Mouse (Mus musculus) spleen, adult 12 weeks (tissue): ENCODE measurements around the gene Dennd4a.
A peak's percentile ranks its signal among the peaks of the same experiment; 100 is the strongest.
"Not testable (repeated sequence)": the region's sequence is repeated elsewhere in the genome, so short reads cannot be mapped to it uniquely, and the experiment has no call there.

Experiments
- DNase-seq: peaks from one replicate; pipeline ENCODE4 v3.0.0; 2022; ENCODE audit warnings: low spot score

Gene Dennd4a

DNA sequence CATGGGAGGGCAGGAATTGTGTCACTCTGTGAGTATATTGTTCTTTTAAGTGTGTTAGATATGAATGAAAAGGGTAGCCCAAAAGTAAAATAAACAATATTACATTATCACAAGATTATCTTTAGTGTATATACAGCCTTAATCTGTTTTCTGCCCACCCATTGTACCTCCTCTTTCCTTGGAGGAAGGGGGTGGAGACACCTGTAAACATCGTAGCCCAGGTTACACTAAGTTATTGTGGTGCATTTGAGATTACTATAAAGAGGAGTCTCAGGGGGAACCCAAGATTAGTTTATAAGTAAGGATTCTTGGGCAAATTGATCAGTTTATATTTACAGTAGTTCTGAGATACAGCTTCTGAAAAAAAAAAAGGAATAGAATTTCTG, 1.3 kb downstream of the Dennd4a start:
- no peak for DNase-seq

DNA sequence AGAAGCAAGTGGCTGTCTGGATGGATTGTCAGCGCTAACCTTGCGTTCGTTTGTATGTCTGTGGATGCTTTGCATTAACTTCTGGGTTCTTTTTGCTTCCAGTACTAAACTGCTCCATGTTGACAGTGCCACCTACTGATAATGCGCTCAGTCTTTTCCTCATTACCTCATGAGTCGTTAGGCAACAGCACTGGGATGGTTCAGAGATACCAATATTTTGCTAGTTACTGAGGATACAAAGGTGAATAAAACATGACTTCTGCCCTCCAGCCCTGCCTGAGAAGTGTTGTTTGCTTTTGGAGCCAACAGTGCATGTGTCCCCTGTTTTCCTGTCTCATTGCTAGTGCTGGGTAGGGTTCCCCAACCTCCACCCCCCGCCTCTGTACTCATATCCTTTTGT, 3.1 kb downstream of the Dennd4a start:
- DNase-seq = no peak

DNA sequence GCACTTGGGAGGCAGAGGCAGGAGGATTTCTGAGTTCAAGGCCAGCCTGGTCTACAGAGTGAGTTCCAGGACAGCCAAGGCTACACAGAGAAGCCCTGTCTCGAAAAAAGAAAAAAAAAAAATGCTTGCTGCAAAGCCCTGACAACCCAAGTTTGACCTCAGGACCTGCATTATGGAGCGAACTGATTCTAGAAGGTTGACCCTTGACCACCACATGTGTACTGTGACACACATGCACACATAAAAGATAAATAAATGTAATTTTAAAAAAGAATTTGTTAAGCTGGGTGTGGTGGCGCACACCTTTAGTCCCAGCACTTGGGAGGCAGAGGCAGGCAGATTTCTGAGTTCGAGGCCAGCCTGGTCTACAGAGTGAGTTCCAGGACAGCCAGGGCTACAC, 8.5 kb downstream of the Dennd4a start:
- DNase-seq = not testable (repeated sequence)

DNA sequence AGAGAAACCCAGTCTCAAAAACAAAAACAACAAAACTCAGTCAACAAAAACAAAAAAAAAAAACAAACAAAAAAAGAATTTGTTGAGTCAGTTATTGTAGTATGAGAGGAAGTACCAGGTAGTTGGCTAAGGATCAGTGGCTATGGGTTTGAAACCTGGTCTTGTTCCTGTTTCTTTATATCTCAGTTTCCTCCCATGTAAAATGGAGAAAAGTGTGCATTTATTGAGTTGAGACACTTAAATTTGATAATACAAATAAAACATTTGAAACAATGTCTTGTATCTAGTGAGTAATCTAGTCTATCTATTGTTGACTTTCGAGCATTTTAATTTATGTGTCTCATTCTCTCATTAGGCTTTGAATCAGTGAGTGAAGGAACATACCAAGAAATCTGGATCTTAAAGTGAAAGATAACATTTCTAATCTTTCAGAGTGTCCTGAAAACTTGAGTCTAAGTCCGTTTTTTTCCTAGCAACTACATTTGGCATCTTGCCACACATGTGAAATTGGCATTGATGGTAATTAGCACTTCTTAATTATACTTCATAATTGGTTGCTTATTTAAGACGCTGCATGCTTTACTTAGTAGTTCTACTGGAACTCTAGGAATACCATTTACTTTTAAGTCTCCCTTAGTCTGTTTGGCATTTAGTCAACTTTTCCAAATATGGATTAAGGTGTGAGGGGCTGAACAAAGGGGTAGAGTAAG, 9.1 kb downstream of the Dennd4a start:
- DNase-seq = no peak

DNA sequence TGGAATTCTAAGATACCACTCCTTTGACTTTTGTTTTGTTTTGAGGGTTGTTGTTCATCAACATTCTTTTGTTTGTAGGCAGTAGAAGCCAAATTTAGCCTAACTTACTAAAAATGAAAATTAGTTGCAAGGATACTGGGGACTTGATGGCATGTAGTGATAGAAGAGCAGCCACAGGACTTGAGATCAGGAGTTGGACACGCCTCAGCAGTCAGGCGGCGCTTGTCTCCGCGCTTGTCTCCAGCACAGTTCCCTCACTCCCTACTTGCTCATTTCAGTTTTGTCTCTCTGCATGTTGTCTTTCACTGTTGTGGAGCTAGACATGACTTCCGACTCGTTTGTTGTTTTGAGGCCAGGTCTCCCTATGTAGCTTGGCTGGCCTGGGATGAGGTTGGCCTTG, 11.1 kb downstream of the Dennd4a start:
- no peak for DNase-seq

DNA sequence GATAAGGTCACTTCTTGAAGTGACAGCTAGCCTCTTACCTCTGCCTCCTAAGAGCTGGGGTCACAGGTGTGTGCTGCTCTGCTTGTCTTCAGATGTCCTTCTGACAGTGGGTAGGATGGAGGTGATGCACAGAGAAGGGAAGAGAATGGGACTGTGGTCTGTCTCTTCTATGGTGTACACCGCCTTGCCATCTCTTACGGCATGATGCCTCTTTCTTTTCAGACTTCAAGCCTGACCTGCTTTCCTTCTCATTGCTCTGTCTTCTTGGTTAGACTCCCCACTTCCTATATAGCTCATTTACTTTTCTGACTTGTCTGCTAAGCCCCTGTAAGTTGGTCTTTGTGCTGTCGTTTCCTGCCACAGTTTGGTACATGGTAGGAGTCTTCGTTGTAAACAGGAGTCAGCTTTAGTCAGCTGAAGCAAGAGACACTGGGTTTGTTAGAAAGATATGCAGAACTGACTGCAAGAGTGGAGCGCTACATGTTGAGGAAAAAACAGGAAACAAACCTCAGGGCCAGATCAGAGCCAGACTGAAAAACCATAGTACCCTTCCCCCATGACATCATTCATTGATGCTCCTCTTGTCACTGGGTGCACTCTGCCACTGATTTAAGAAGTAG, 13.4 kb downstream of the Dennd4a start:
- no peak for DNase-seq

DNA sequence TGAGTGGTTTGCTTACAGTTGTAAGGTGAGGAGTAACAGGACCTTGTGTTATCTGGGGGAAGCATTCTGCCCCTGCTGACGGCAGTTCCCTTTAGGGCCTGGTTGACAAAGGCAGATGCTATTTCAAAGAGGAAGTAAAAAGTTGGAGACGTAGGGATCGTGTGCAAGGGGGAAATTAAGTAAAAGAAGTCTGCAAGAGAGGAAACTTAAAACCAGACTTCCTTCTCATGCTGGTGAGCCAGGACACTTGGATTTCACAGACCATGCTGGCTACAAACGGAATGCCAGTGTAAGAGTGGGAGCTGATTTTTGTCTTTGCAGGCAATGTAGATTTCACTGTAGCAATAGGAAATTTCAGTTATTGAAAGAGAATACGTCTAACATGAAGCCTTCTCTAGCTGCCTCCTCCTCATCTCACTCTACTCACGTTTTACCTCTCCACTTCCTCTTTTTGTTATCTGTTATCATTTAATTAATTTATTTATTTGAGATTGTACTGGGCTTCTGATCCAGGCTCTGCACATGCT, 19.0 kb downstream of the Dennd4a start:
- no peak for DNase-seq

DNA sequence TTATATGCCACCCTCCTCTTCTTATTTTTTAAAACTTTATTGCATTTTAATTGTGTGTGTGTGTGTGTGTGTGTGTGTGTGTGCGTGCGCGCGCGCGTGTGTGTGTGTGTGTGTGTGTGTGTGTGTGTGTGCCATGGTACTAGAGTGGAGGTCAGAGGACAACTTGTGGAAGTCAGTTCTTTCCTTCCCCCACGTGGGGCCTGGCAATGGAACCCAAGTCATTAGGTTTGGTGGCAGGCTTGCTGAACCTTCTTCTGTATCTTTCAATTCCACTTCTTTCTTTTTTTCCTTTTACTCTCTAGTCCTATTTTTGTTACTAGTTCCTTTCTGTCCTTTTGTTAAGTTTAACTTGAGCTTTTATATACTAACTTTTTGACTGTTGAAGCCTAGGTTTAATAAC, 19.5 kb downstream of the Dennd4a start:
- DNase-seq = no peak

DNA sequence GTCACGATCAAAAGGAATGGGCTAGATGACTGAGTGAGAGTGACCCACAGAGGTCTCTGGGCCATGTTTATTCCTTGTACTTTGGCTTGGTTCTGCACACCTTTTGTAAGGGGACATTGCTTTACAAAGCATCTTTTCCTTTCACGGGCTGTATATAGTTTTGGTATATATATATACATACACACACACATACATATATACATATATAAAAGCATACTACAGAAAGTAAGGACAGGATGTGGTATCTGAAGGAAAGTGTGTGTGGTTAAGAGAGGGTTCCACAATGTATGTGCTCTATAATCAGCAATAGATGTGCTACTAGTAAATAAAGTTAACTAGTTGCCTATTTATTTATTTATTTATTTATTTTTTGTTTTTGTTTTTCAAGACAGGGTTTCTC, 20.6 kb downstream of the Dennd4a start:
- DNase-seq = no peak

DNA sequence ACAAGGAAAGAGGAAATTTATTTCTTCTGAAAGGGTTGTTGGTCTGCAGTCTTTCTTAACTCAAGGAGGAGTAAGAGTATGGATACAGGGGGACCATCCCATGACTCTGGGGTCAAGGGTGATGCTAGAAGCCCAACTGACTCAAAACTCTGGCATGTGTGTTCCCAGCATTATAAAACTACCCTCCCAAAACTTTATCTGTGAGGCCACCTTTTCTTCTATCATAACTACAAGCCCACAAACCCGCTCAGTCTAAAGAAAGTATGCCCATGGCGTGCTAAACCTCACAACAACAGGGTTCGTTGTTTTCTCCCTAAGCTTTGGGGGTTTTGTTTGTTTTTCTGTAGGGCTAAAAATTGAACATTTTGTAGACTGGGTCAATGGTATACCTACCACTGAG, 23.3 kb downstream of the Dennd4a start:
- DNase-seq = no peak

DNA sequence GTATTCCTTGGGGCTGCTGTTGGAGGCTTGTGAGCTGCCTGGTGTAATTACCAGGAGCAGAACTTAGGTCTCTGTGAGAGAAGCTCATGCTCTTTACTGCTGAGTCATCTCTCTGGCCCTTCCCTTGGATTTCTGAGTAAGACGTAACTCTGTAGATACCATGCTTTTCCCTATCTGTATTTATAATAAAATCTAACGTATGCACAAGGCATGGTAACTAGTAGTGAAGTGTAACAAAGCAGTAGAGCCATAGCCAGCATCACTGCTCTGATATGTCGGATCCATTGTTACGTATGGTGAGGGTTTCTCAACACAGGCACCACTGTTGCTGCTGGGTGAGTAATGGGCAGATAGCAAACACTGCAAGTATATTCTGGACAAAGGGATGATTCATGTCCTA, 34.2 kb downstream of the Dennd4a start:
- DNase-seq = no peak

DNA sequence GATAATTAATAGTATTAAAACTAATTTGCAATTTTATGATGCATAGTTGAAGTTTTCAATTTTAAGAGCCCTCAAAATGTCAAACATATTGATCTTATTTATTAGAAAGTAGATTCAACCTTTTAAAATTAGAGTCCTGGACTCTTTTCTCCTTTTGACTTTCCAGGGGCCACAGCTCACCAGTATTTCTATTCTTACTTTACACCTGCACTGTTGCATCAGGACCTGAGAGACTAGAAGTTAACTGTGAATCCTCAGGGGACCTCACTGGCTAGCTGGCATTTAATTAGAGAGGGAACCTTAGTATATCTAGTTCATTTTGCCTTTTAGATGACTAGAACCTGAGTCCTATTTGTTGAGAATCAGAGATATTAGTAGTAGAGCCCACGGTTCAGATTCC, 38.4 kb downstream of the Dennd4a start:
- no peak for DNase-seq

DNA sequence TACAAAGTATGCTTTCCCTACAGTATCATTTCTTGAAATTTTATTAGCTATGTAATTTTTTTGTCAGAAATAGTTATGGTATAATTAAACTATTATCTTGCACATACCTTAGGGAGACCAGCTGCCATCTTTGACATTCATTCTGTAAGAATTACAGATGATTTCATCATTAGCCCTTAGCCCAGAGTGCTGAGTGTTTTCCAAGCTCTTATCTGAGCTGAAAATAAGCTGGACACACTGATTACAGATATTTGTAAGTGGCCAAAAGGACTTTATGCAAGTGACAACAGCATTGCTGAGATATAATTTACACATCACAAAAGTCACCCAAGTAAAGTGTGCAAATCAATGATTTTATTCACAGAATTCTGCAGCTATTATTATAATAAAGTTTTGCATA, 48.9 kb downstream of the Dennd4a start:
- no peak for DNase-seq

DNA sequence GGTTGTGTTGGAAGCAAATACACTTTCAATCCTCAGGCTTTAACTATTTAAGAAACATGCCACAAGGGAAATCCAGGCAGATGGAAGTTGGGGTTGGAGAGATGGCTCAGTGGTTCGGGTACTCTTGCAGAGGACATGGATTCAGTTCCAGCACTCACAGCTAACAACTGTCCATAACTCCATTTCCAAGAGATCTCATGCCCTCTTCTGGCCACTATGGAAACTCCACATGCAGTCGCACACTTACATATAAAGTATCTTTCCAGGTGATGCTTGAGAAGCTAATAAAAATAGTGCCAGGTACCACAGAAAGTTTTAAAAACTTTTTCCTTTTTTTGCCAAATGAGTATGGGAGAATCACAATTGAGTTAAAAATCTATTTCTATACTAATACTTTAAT, 51.5 kb downstream of the Dennd4a start:
- DNase-seq = no peak

DNA sequence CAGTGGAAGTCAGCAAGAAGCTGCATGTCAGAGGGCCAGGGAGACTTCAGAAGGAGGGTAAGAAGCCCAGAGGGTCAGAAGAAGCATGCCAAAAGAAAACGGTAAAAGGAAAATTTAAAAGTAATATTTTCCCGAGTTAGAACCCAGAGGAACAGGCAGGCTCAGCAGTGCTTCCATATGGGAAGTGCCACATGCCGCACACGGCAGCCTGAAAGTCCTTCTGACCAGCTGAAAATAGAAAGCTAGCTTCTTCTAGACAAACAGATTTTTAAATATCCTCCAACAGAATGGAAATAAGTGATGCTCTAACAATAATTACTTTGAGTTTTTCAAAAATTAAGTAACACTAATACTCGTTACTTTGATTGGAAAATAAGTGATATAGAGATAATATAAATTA, 74.9 kb downstream of the Dennd4a start:
- DNase-seq = no peak

DNA sequence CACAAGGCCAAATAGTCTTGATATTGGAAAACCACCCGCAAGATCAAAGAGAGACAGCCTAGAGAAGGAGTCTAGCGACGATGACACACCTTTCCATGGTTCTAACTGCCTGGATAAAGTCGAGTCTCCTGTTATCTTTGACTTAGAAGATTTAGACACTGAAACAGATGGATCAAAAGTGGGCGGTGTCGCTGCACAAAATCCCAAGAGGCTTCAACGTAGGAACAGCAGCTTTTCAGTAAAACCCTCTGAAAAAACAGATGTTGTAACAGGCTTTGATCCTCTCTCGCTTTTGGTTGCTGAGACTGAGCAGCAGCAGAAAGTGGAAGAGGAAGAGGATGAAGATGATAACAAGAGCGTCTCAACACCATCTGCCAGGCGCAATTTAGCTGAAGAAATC, 85.5 kb downstream of the Dennd4a start:
- DNase-seq = no peak

DNA sequence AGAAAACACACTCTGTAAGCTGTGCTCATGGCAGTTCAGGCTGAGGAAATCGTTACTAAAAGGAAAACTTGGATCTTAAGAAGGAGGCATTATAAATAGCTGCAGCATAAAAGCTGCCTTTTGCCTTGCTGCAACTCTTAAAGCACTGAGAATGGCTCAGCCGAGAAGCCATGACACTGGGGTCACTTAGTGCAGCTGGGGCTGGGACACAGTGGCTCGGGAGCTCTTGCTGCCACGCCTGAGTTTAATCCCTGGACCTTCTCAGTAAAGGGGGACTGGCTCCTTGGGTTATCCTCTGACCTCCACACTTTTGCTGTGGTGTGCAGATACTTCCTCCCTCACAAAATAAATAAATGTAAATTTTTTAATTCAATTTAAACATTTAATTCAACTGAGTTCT, 91.7 kb downstream of the Dennd4a start:
- no peak for DNase-seq

DNA sequence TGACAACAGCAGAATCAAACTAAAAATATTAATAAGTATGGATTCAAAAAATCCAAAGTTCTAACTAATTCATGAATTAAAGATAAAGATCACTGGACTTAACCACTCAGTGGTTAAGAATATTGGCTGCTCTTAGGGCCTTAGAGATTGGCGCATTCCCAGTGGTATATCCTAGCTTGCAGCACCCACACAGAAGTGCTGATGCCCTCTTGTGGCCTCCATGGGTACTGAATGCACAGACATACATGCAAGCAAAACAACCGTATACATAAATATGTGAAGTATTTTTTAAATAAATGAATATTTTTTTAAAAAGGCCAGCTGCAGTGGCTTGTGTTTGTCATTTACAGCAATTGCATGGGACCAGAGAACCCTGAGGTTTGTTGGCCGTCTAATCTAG, 92.2 kb downstream of the Dennd4a start:
- peak; percentile 48 for DNase-seq

DNA sequence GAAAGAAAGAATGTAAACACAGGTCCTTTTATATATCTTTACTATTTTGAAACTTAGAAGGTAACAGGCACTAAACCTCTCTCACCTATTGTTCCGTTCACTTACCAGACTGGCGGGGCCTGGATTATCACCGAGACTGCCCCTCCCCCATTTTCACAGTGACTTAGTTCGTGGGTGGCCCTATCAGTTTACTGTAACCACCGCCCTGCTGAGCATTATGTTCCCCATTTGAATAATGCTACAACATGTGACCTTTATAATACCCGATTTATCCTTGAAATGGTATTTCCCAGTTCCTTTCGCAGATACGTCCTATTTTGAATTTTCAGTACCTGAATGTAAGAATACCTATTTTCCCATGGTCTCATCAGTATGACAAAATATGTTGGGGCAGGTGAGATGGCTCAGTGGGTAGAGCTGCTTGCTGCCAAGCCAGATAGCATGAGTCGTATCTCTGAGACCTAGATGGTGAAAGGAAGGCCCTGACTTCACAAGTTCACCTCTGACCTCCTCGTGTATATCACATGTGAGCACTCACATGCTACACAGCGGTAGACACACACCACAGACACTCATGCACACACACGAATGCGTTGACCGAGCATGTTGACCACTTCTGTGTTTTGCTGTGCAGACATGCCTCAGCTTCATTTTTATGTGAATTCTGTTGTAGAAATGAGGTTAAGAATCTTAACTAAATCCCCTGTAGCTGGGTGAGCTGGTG, 93.9 kb downstream of the Dennd4a start:
- DNase-seq = no peak

DNA sequence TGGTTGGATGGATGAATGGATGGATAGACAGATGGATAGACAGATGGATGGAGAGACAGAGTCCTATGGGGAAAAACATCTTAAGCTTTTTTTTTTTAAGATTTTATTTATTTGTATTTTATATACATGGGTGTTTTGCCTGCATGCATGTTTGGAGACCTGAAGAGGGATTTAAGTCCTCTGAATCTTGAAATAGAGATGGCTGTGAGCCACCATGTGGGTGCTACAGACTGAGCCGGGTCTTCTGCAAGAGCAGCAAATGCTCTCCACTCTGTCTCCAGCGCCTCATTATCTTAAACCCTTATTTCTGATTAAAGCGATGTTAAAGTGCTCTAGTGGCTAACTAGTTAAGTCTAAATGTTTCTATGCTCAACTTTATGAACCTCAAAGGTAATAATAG, 96.3 kb downstream of the Dennd4a start:
- DNase-seq = no peak

DNA sequence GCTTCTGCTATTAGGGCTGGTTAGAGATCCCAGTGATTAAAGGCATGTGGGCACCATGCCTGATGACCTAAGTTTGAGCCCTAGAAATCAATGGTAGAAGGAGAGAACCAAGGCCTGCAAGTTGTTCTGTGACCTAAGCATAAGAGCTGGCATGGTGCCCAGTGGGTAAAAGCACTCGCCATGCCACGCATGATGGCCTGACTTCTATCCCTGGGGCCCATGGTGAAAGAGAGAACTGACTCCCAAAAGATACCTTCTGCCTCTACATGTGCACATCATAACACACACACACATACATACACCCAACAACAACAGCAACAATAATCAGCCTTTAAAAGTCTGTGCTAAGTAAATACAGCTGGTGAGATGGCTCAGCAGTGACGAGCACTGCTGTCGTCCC, 102.3 kb downstream of the Dennd4a start:
- no peak for DNase-seq

DNA sequence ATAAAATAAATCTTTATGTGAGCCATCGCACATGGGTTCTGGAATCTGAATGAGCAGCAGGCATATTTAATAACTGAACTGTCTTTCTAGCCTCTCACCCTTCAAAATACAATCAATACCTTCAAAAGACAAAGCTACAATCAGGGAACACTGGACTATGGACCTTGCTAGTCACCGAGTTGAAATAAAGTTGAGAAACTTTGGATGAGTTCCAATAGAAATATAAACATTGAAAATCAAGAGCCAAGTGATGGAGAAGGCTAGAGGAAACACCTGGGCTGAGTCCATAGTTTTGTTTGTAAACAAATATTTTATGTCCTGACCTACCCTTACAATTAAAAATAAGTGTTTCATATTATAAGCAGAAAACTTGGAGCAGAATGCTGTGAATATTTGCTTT, 102.8 kb downstream of the Dennd4a start:
- DNase-seq = no peak

DNA sequence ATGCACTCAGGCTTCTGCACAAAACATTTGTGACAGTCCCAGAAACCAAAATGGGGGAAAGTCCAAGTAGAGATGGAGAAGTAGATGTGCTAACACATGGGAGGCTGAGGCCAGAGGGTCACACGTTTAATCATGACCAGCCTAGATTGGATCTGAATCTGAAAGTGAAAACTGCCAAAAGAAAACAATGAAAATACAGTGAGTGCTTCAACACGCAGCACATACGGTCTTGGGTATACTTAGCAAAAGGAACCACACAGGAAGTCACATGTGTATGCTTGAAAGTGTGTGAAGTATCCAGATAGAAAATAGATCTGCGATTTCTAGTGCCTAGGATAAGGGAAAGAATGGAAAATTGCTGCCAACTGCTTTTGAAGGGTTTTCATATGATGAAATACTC, 103.5 kb downstream of the Dennd4a start:
- DNase-seq = no peak
